Mouse (Mus musculus): ENCODE data around the gene Pak6.

Pak6 gene

GRCm38 (mm10) chr2:118711038-118711494, 48.0 kb downstream of the Pak6 start:
- in situ Hi-C loops (cut with MboI; ENCODE audit: low pct_unique_long_range_greater_than_20kb in 1 of 2, low sequenced_read_pairs in 2 of 2, unreplicated experiment in 1 of 2): no loop called here

- in situ Hi-C loops (cut with MboI; ENCODE audit: low pct_unique_long_range_greater_than_20kb in 1 of 2, low sequenced_read_pairs in 2 of 2, unreplicated experiment in 1 of 2): no loop called here
Measured at GRCm38 (mm10) chr2:118713631-118714030, 50.5 kb downstream of the Pak6 start.

GRCm38 (mm10) chr2:118714230-118714629, 51.1 kb downstream of the Pak6 start:
- in situ Hi-C loops (cut with MboI; ENCODE audit: low pct_unique_long_range_greater_than_20kb in 1 of 2, low sequenced_read_pairs in 2 of 2, unreplicated experiment in 1 of 2): no loop called here

GRCm38 (mm10) chr2:118716677-118717076, 53.6 kb downstream of the Pak6 start:
- in situ Hi-C loops (cut with MboI; ENCODE audit: low pct_unique_long_range_greater_than_20kb in 1 of 2, low sequenced_read_pairs in 2 of 2, unreplicated experiment in 1 of 2): no loop called here

- in situ Hi-C loops (cut with MboI; ENCODE audit: low pct_unique_long_range_greater_than_20kb in 1 of 2, low sequenced_read_pairs in 2 of 2, unreplicated experiment in 1 of 2): no loop called here
Measured at GRCm38 (mm10) chr2:118723693-118724486, 60.8 kb downstream of the Pak6 start.

- in situ Hi-C loops (cut with MboI; ENCODE audit: low pct_unique_long_range_greater_than_20kb in 1 of 2, low sequenced_read_pairs in 2 of 2, unreplicated experiment in 1 of 2): no loop called here
Measured at GRCm38 (mm10) chr2:118725511-118725910, 62.4 kb downstream of the Pak6 start.

- in situ Hi-C loops (cut with MboI; ENCODE audit: low pct_unique_long_range_greater_than_20kb in 1 of 2, low sequenced_read_pairs in 2 of 2, unreplicated experiment in 1 of 2): no loop called here
Measured at GRCm38 (mm10) chr2:118726873-118727272, 63.8 kb downstream of the Pak6 start.

GRCm38 (mm10) chr2:118727911-118728310, 64.8 kb downstream of the Pak6 start:
- in situ Hi-C loops (cut with MboI; ENCODE audit: low pct_unique_long_range_greater_than_20kb in 1 of 2, low sequenced_read_pairs in 2 of 2, unreplicated experiment in 1 of 2): no loop called here

GRCm38 (mm10) chr2:118728337-118728736, 65.2 kb downstream of the Pak6 start, which contains the start of gene Plcb2:
Gene Plcb2, minus strand, starts transcription at chr2:118728438.
- in situ Hi-C loops (cut with MboI; ENCODE audit: low pct_unique_long_range_greater_than_20kb in 1 of 2, low sequenced_read_pairs in 2 of 2, unreplicated experiment in 1 of 2): no loop called here

GRCm38 (mm10) chr2:118729194-118729593, 66.1 kb downstream of the Pak6 start:
- in situ Hi-C loops (cut with MboI; ENCODE audit: low pct_unique_long_range_greater_than_20kb in 1 of 2, low sequenced_read_pairs in 2 of 2, unreplicated experiment in 1 of 2): no loop called here

GRCm38 (mm10) chr2:118729816-118730621, 66.9 kb downstream of the Pak6 start:
- in situ Hi-C loops (cut with MboI; ENCODE audit: low pct_unique_long_range_greater_than_20kb in 1 of 2, low sequenced_read_pairs in 2 of 2, unreplicated experiment in 1 of 2): no loop called here

- in situ Hi-C loops (cut with MboI; ENCODE audit: low pct_unique_long_range_greater_than_20kb in 1 of 2, low sequenced_read_pairs in 2 of 2, unreplicated experiment in 1 of 2): no loop called here
Measured at GRCm38 (mm10) chr2:118730622-118730915, 67.5 kb downstream of the Pak6 start.

GRCm38 (mm10) chr2:118731981-118732380, 68.9 kb downstream of the Pak6 start:
- in situ Hi-C loops (cut with MboI; ENCODE audit: low pct_unique_long_range_greater_than_20kb in 1 of 2, low sequenced_read_pairs in 2 of 2, unreplicated experiment in 1 of 2): no loop called here

GRCm38 (mm10) chr2:118733341-118733740, 70.2 kb downstream of the Pak6 start:
- in situ Hi-C loops (cut with MboI; ENCODE audit: low pct_unique_long_range_greater_than_20kb in 1 of 2, low sequenced_read_pairs in 2 of 2, unreplicated experiment in 1 of 2): no loop called here

- in situ Hi-C loops (cut with MboI; ENCODE audit: low pct_unique_long_range_greater_than_20kb in 1 of 2, low sequenced_read_pairs in 2 of 2, unreplicated experiment in 1 of 2): no loop called here
Measured at GRCm38 (mm10) chr2:118740341-118740740, 77.2 kb downstream of the Pak6 start.

- in situ Hi-C loops (cut with MboI; ENCODE audit: low pct_unique_long_range_greater_than_20kb in 1 of 2, low sequenced_read_pairs in 2 of 2, unreplicated experiment in 1 of 2): no loop called here
Measured at GRCm38 (mm10) chr2:118741183-118741582, 78.1 kb downstream of the Pak6 start.

- in situ Hi-C loops (cut with MboI; ENCODE audit: low pct_unique_long_range_greater_than_20kb in 1 of 2, low sequenced_read_pairs in 2 of 2, unreplicated experiment in 1 of 2): no loop called here
Measured at GRCm38 (mm10) chr2:118743261-118743943, 80.3 kb downstream of the Pak6 start.

- in situ Hi-C loops (cut with MboI; ENCODE audit: low pct_unique_long_range_greater_than_20kb in 1 of 2, low sequenced_read_pairs in 2 of 2, unreplicated experiment in 1 of 2): no loop called here
Measured at GRCm38 (mm10) chr2:118744621-118745020, 81.5 kb downstream of the Pak6 start.

GRCm38 (mm10) chr2:118745232-118745884, 82.3 kb downstream of the Pak6 start, which contains the start of gene Inafm2:
Gene Inafm2, plus strand, starts transcription at chr2:118745758.
- in situ Hi-C loops (cut with MboI; ENCODE audit: low pct_unique_long_range_greater_than_20kb in 1 of 2, low sequenced_read_pairs in 2 of 2, unreplicated experiment in 1 of 2): no loop called here

Data from mouse embryonic stem cell (cell line).